Mouse (Mus musculus) liver, adult 2 months (tissue): ENCODE measurements at regions not wholly inside any gene's neighbourhood (a gene's known extent, or its start where the extent isn't known, plus 50 kb on each side); places are given as distances from the start of the nearest gene placed in this dataset.

ENCODE experiments used
- CTCF ChIP-seq: fragments of 200-500 bp; IDR thresholded peaks from 2 replicates; pipeline ENCODE4 v1.5.1; 2011; ENCODE audit warnings: low read depth, low read length, control low read depth
- POLR2A ChIP-seq: fragments of 200-500 bp; IDR thresholded peaks from 2 replicates; pipeline ENCODE4 v1.6.1; 2011; ENCODE audit warnings: low read length, control low read depth; ENCODE audit not compliant: insufficient read depth; ENCODE audit errors: extremely low read depth

DNA sequence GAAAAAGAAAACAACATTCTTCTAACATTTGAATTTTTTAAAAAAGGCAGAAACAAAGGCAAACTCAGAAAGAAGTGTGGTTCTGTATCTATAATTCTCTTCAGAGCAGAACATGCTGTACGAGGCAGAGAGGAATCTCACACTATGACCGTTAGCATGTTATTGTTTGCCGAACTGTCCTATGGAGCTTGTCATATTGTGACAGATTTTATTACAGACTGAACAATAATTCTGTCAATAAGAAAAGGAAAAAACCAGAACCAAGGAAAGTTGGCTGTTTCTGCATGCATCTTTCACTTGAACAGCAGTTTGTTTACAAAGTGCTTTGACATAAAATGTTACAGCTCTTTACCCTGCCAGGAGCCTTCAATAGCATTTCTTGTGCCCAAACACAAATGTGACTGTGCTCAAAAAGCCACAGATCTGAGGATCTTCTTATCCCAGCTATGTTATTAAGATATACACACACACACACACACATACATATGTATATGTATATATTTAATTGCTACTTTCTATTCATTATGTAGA is 267.1 kb downstream of the Kif2b start:
- TF ChIP-seq CTCF = no peak
- TF ChIP-seq POLR2A = no peak
